Mouse (Mus musculus) bone marrow, adult 2 months (tissue): Measurements from ENCODE around the gene Plekho1.

Experiments
- CTCF ChIP-seq: fragments of 200-500 bp; IDR thresholded peaks from 2 replicates; pipeline ENCODE4 v1.5.1; 2011; ENCODE audit warnings: low read length, control low read depth; ENCODE audit not compliant: control insufficient read depth, insufficient read depth
- POLR2A ChIP-seq: fragments of 200-500 bp; IDR thresholded peaks from 2 replicates; pipeline ENCODE4 v1.6.1; 2011; ENCODE audit warnings: low read depth, mild to moderate bottlenecking, control low read depth, low read length, borderline replicate concordance; ENCODE audit not compliant: control insufficient read depth

DNA sequence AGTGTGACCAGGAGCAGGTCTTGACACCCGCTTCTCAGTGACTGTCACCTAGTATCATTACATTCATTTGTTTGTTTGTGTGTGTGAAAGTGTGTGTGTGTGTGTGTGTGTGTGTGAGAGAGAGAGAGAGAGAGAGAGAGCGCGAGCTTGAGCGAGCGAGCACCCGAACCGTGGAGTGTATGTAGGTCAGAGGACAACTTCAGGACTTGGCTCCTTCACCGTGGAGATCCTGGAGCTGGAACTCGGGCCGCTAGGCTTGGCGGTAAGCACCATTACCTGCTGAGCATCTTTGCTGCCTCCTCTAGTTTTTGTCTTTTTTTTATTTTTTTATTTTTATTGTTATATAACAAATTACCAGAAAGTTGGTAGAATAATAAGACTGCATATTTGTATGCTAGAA, 34.0 kb upstream of the Plekho1 start:
- TF ChIP-seq CTCF (no peak), POLR2A (no peak)
